Mouse (Mus musculus) splenic B cell, adult 2 months (primary cell): Measurements from ENCODE around the gene Ttc39a.
"Not testable (repeated sequence)": the region's sequence is repeated elsewhere in the genome, so short reads cannot be mapped to it uniquely, and the experiment has no call there.

Experiments used
- DNase-seq: peaks from one replicate; pipeline ENCODE4 v3.0.0-alpha.2; 2011; ENCODE audit warnings: low read depth, low spot score
- H3K27me3 ChIP-seq: 2 replicates; pipeline ENCODE4 v1.6.1; 2012; ENCODE audit warnings: mild to moderate bottlenecking, low read length, moderate library complexity, mixed read lengths; ENCODE audit not compliant: control insufficient read depth, poor library complexity, insufficient read depth, severe bottlenecking
- H3K36me3 ChIP-seq: 2 replicates; pipeline ENCODE4 v1.6.1; 2012; ENCODE audit warnings: mild to moderate bottlenecking, low read length, moderate library complexity, mixed read lengths; ENCODE audit not compliant: control insufficient read depth, poor library complexity, insufficient read depth, severe bottlenecking

Gene Ttc39a

GRCm38 (mm10) chr4:109406486-109407175, at the start of gene Ttc39a:
Ttc39a (plus strand) TSS chr4:109406623.
- H3K36me3 ChIP-seq, result no peaks in the 10 kb centered on the region
- no peaks in the 10 kb centered on the region for H3K27me3 ChIP-seq
- DNase-seq, result no peak

- no peak for DNase-seq
- no peaks in the 10 kb centered on the region for H3K27me3 ChIP-seq
- H3K36me3 ChIP-seq, result peaks cover 9% of the 10 kb centered on the region; the same call in 1 of the 2 replicates
These were observed 28.3 kb upstream of the Ttc39a start for GRCm38 (mm10) chr4:109378107-109378506.

GRCm38 (mm10) chr4:109382457-109382856, 24.0 kb upstream of the Ttc39a start:
- peaks cover 9% of the 10 kb centered on the region; the same call in 1 of the 2 replicates for H3K36me3 ChIP-seq
- DNase-seq, result peak; percentile 37
- H3K27me3 ChIP-seq, result no peaks in the 10 kb centered on the region

- no peak for DNase-seq
- Histone ChIP-seq H3K36me3 (no peaks in the 10 kb centered on the region; the same call in 1 of the 2 replicates), H3K27me3 (no peaks in the 10 kb centered on the region)
These were observed 20.8 kb upstream of the Ttc39a start for GRCm38 (mm10) chr4:109385599-109385998.

- Histone ChIP-seq H3K27me3 (no peaks in the 10 kb centered on the region), H3K36me3 (no peaks in the 10 kb centered on the region)
- no peak for DNase-seq
These were observed 13.1 kb upstream of the Ttc39a start for GRCm38 (mm10) chr4:109393229-109393779.

- no peak for DNase-seq
- Histone ChIP-seq H3K36me3 (no peaks in the 10 kb centered on the region), H3K27me3 (no peaks in the 10 kb centered on the region)
These were observed 12.5 kb upstream of the Ttc39a start for GRCm38 (mm10) chr4:109393902-109394301.

GRCm38 (mm10) chr4:109394314-109395074, 11.9 kb upstream of the Ttc39a start:
- no peaks in the 10 kb centered on the region for H3K27me3 ChIP-seq
- DNase-seq, result no peak
- no peaks in the 10 kb centered on the region for H3K36me3 ChIP-seq

GRCm38 (mm10) chr4:109400366-109400980, 6.0 kb upstream of the Ttc39a start:
- DNase-seq, result no peak
- H3K36me3 ChIP-seq, result no peaks in the 10 kb centered on the region
- no peaks in the 10 kb centered on the region for H3K27me3 ChIP-seq

- no peaks in the 10 kb centered on the region for H3K27me3 ChIP-seq
- H3K36me3 ChIP-seq, result no peaks in the 10 kb centered on the region
- DNase-seq, result no peak
These were observed 5.2 kb upstream of the Ttc39a start for GRCm38 (mm10) chr4:109401176-109401689.

GRCm38 (mm10) chr4:109404908-109405307, 1.5 kb upstream of the Ttc39a start:
- not testable (repeated sequence) for H3K36me3 ChIP-seq, DNase-seq, H3K27me3 ChIP-seq

- no peaks in the 10 kb centered on the region for H3K27me3 ChIP-seq
These were observed 1.0 kb upstream of the Ttc39a start for GRCm38 (mm10) chr4:109405415-109405814.

GRCm38 (mm10) chr4:109406054-109406485, 353 bp upstream of the Ttc39a start:
- no peak for DNase-seq
- no peaks in the 10 kb centered on the region for H3K36me3 ChIP-seq
- no peaks in the 10 kb centered on the region for H3K27me3 ChIP-seq

More at GRCm38 (mm10) chr4:109405415-109405814, 1.0 kb upstream of the Ttc39a start:
- no peaks in the 10 kb centered on the region for H3K36me3 ChIP-seq
- no peak for DNase-seq

- no peak for DNase-seq
- no peaks in the 10 kb centered on the region for H3K27me3 ChIP-seq
- H3K36me3 ChIP-seq, result no peaks in the 10 kb centered on the region
These were observed 725 bp downstream of the Ttc39a start for GRCm38 (mm10) chr4:109407176-109407520.

GRCm38 (mm10) chr4:109407701-109408485, 1.5 kb downstream of the Ttc39a start:
- Histone ChIP-seq H3K36me3 (no peaks in the 10 kb centered on the region), H3K27me3 (no peaks in the 10 kb centered on the region)
- no peak for DNase-seq
